Mouse (Mus musculus) heart, adult 2 months (tissue): Measurements from ENCODE around the gene Htr6. TPM values are rescaled to one million over a fixed set of nuclear protein-coding genes. Genes with fewer than 3 reads are reported as not detected.
A peak's percentile ranks its signal among the peaks of the same experiment; 100 is the strongest.

Source experiments
- DNase-seq, 2 experiments: peaks; one replicate each; pipeline ENCODE4 v3.0.0; 2021
- H3K27ac ChIP-seq: fragments of 200-600 bp; 2 replicates; pipeline ENCODE4 v1.8.1; 2022
- H3K27me3 ChIP-seq: fragments of 200-500 bp; 2 replicates; pipeline ENCODE4 v1.6.1; 2012; ENCODE audit warnings: mild to moderate bottlenecking, low read length, inconsistent platforms, mixed read lengths; ENCODE audit not compliant: control insufficient read depth, insufficient read depth
- H3K36me3 ChIP-seq: fragments of 200-500 bp; 2 replicates; pipeline ENCODE4 v1.6.1; 2012; ENCODE audit warnings: low read length, inconsistent platforms; ENCODE audit not compliant: control insufficient read depth, insufficient read depth
- H3K4me1 ChIP-seq: fragments of 200-500 bp; 2 replicates; pipeline ENCODE4 v1.6.1; 2011; ENCODE audit warnings: low read length; ENCODE audit not compliant: control insufficient read depth, insufficient read depth
- H3K4me3 ChIP-seq: fragments of 200-600 bp; 2 replicates; pipeline ENCODE4 v1.8.1; 2022
- H3K79me2 ChIP-seq: fragments of 200-500 bp; replicated peaks from 2 replicates; pipeline ENCODE4 v1.6.1; 2012; ENCODE audit warnings: mild to moderate bottlenecking, inconsistent platforms, low read length, moderate library complexity, mixed read lengths; ENCODE audit not compliant: control insufficient read depth, insufficient read depth
- H3K9ac ChIP-seq: fragments of 200-500 bp; 2 replicates; pipeline ENCODE4 v1.6.1; 2012; ENCODE audit warnings: low read depth, mild to moderate bottlenecking, control low read depth, inconsistent platforms, low read length, mixed read lengths
- CTCF ChIP-seq: fragments of 200-600 bp; IDR thresholded peaks from 2 replicates; pipeline ENCODE4 v1.8.1; 2022; ENCODE audit warnings: antibody characterized with exemption, mild to moderate bottlenecking, moderate library complexity
- EP300 ChIP-seq: fragments of 200-500 bp; IDR thresholded peaks from 2 replicates; pipeline ENCODE4 v1.6.1; 2011; ENCODE audit warnings: low read depth, low read length, control low read depth; ENCODE audit not compliant: insufficient read depth
- POLR2A ChIP-seq: fragments of 200-500 bp; IDR thresholded peaks from 2 replicates; pipeline ENCODE4 v1.6.1; 2011; ENCODE audit warnings: mild to moderate bottlenecking, low read depth, low read length, control low read depth; ENCODE audit not compliant: insufficient read depth
- WGBS: fragments of 180-500 bp; shearing (Covaris S2); methylation state at CpG from one replicate; pipeline ENCODE4 v1.1.7; 2018; 5-methylcytosine and 5-hydroxymethylcytosine counted together
- intact Hi-C: fragments of 180-260 bp; cut with DNase I; formaldehyde crosslinking; loops from one replicate; pipeline ENCODE4 v1.15.1; 2025
- polyA plus RNA-seq: library from polyadenylated mRNA; depleted of rRNA; stranded (reverse); fragments of >200 nt; gene quantifications from 2 replicates; pipeline ENCODE4 v1.2.3, GENCODE M21; 2012; rRNA removed
- total RNA-seq, 2 experiments: library from RNA; stranded (reverse); gene quantifications; 2 replicates each; pipeline ENCODE4 v1.2.3; 2021

Htr6 gene
- total and polyA plus RNA-seq, 3 experiments, result not detected

- no peak overlapping the region for H3K27ac ChIP-seq
- no peak for TF ChIP-seq EP300
- TF ChIP-seq CTCF, result no peak
- no peak for TF ChIP-seq POLR2A
- no peak overlapping the region for H3K4me3 ChIP-seq
- 69% methylated on average over 4 of the region's 4 CpGs for WGBS
- no peak for DNase-seq
- no peaks in the 10 kb centered on the region for H3K79me2 ChIP-seq
- H3K36me3 ChIP-seq, result no peaks in the 10 kb centered on the region
- H3K27me3 ChIP-seq, result no peaks in the 10 kb centered on the region
- H3K4me1 ChIP-seq, result no peaks in the 10 kb centered on the region; the same call in 1 of the 2 replicates
- intact Hi-C loops, result no loop called here
- no peak overlapping the region for H3K9ac ChIP-seq
These were observed 56.4 kb downstream of the Htr6 start for GRCm38 (mm10) chr4:139018976-139019375.

GRCm38 (mm10) chr4:139018388-139018787 lies 57.0 kb downstream of the Htr6 start:
- intact Hi-C loops, result no loop called here
- Histone ChIP-seq H3K79me2 (no peaks in the 10 kb centered on the region), H3K4me1 (no peaks in the 10 kb centered on the region; the same call in 1 of the 2 replicates), H3K36me3 (no peaks in the 10 kb centered on the region), H3K27ac (no peak overlapping the region), H3K4me3 (no peak overlapping the region), H3K27me3 (no peaks in the 10 kb centered on the region), H3K9ac (no peak overlapping the region)
- TF ChIP-seq EP300, result no peak
- 81% methylated on average over 14 of the region's 14 CpGs for WGBS
- no peak for DNase-seq

GRCm38 (mm10) chr4:139014793-139015192 lies 60.6 kb downstream of the Htr6 start:
- TF ChIP-seq CTCF (peak; percentile 46), POLR2A (no peak)
- H3K4me1 ChIP-seq, result no peaks in the 10 kb centered on the region
- no peaks in the 10 kb centered on the region for H3K79me2 ChIP-seq
- no peak overlapping the region for H3K27ac ChIP-seq
- intact Hi-C loops, result no loop called here
- no peak overlapping the region for H3K9ac ChIP-seq
- no peak overlapping the region for H3K4me3 ChIP-seq
- DNase-seq, result no peak
- H3K27me3 ChIP-seq, result no peaks in the 10 kb centered on the region
- 84% methylated on average over 6 of the region's 6 CpGs for WGBS
- no peaks in the 10 kb centered on the region for H3K36me3 ChIP-seq

GRCm38 (mm10) chr4:139013281-139013680 lies 62.1 kb downstream of the Htr6 start:
- TF ChIP-seq POLR2A, result no peak
- no peak for TF ChIP-seq EP300
- TF ChIP-seq CTCF, result no peak
- H3K27ac ChIP-seq, result no peak overlapping the region
- 71% methylated on average over 11 of the region's 11 CpGs for WGBS

GRCm38 (mm10) chr4:139011201-139011702 lies 64.1 kb downstream of the Htr6 start:
- H3K27me3 ChIP-seq, result no peaks in the 10 kb centered on the region
- DNase-seq, result no peak

More at GRCm38 (mm10) chr4:139013281-139013680, 62.1 kb downstream of the Htr6 start:
- no peak overlapping the region for H3K4me3 ChIP-seq
- no peak overlapping the region for H3K9ac ChIP-seq
- no peaks in the 10 kb centered on the region for H3K4me1 ChIP-seq
- intact Hi-C loops, result no loop called here
- no peaks in the 10 kb centered on the region for H3K27me3 ChIP-seq
- peak in 1 of 2 experiments; percentile 15 for DNase-seq
- H3K79me2 ChIP-seq, result no peaks in the 10 kb centered on the region
- H3K36me3 ChIP-seq, result no peaks in the 10 kb centered on the region

More at GRCm38 (mm10) chr4:139011201-139011702, 64.1 kb downstream of the Htr6 start:
- Histone ChIP-seq H3K27ac (no peak overlapping the region), H3K79me2 (no peaks in the 10 kb centered on the region), H3K4me3 (no peak overlapping the region), H3K4me1 (no peaks in the 10 kb centered on the region), H3K36me3 (no peaks in the 10 kb centered on the region), H3K9ac (no peak overlapping the region)
- intact Hi-C loops, result no loop called here
- WGBS, result 95% methylated on average over 13 of the region's 13 CpGs
- TF ChIP-seq CTCF, result no peak
- TF ChIP-seq POLR2A, result no peak
- TF ChIP-seq EP300, result no peak

Other genes with a start within 250 kb of the Htr6 start
- 10 to 100 TPM; 24.8 to 33.0 TPM for gene Pla2g5, start 212.1 kb downstream of the Htr6 start, total RNA-seq
- gene Pla2g5, start 212.1 kb downstream of the Htr6 start, polyA plus RNA-seq, result 87.6 and 129 TPM in 2 replicates
- gene Gm13030, start 201.6 kb downstream of the Htr6 start, total RNA-seq, result not detected
- gene Gm13030, start 201.6 kb downstream of the Htr6 start, polyA plus RNA-seq, result not detected in 2 replicates
- 1 to 10 TPM in 1 of 2 experiments, under 1 TPM in 1; 0.73 to 1.6 TPM for gene Pla2g2e, start 197.6 kb downstream of the Htr6 start, total RNA-seq
- gene Pla2g2e, start 197.6 kb downstream of the Htr6 start, polyA plus RNA-seq, result 0.43 TPM in 1 of 2 replicates, not detected in the other
- gene Otud3, start 161.6 kb downstream of the Htr6 start, total RNA-seq, result 10 to 100 TPM; 10.4 to 11.7 TPM
- 6.1 and 8.8 TPM in 2 replicates for gene Otud3, start 161.6 kb downstream of the Htr6 start, polyA plus RNA-seq
- not detected for gene Rnf186, start 108.5 kb downstream of the Htr6 start, total RNA-seq
- gene Rnf186, start 108.5 kb downstream of the Htr6 start, polyA plus RNA-seq, result 2.0 TPM in 1 of 2 replicates, not detected in the other
- gene Tmco4, start 102.7 kb downstream of the Htr6 start, total RNA-seq, result 10 to 100 TPM in 1 of 2 experiments, 1 to 10 TPM in 1; 9.2 to 11.7 TPM
- 8.4 and 12.2 TPM in 2 replicates for gene Tmco4, start 102.7 kb downstream of the Htr6 start, polyA plus RNA-seq
- gene Nbl1, start 17.4 kb upstream of the Htr6 start, total RNA-seq, result 10 to 100 TPM; 21.9 to 24.0 TPM
- 29.1 and 32.9 TPM in 2 replicates for gene Nbl1, start 17.4 kb upstream of the Htr6 start, polyA plus RNA-seq
- 100 to 1,000 TPM; 586 to 660 TPM for gene Minos1, start 55.5 kb upstream of the Htr6 start, total RNA-seq
- 203 and 282 TPM in 2 replicates for gene Minos1, start 55.5 kb upstream of the Htr6 start, polyA plus RNA-seq
- gene Capzb, start 117.3 kb upstream of the Htr6 start, total RNA-seq, result 100 to 1,000 TPM; 342 to 392 TPM
- gene Capzb, start 117.3 kb upstream of the Htr6 start, polyA plus RNA-seq, result 160 and 191 TPM in 2 replicates
- gene Pqlc2, start 235.1 kb upstream of the Htr6 start, total RNA-seq, result 1 to 10 TPM; 5.1 to 5.9 TPM
- 22.7 and 22.8 TPM in 2 replicates for gene Pqlc2, start 235.1 kb upstream of the Htr6 start, polyA plus RNA-seq
- gene Akr7a5, start 235.2 kb upstream of the Htr6 start, total RNA-seq, result 10 to 100 TPM; 48.4 to 51.3 TPM
- gene Akr7a5, start 235.2 kb upstream of the Htr6 start, polyA plus RNA-seq, result 30.9 and 40.2 TPM in 2 replicates